Mouse (Mus musculus) hindbrain, embryonic 16.5 days (tissue): ENCODE data around the gene Xpo6. TPM values are rescaled to one million over a fixed set of nuclear protein-coding genes. Genes with fewer than 3 reads are reported as not detected.

Experiments used
- ATAC-seq: fragments of 200-750 bp; cut with Nextera tagmentation; 2 replicates; pipeline ENCODE4 v1.8.0; 2017; ENCODE audit warnings: moderate TSS enrichment, moderate library complexity
- H3K27ac ChIP-seq: fragments of 300-500 bp; sonication (generic); 2 replicates; pipeline ENCODE4 v1.5.1; 2014; ENCODE audit warnings: low read depth, mild to moderate bottlenecking, control low read depth, low read length, moderate library complexity
- H3K27me3 ChIP-seq: fragments of 300-500 bp; sonication (generic); replicated peaks from 2 replicates; pipeline ENCODE4 v1.6.1; 2014; ENCODE audit warnings: low read length; ENCODE audit not compliant: control insufficient read depth, insufficient read depth
- H3K36me3 ChIP-seq: fragments of 300-500 bp; sonication (generic); 2 replicates; pipeline ENCODE4 v1.6.1; 2014; ENCODE audit warnings: mild to moderate bottlenecking, low read length, moderate library complexity, mixed read lengths; ENCODE audit not compliant: control insufficient read depth, insufficient read depth
- H3K4me1 ChIP-seq: fragments of 300-500 bp; sonication (generic); 2 replicates; pipeline ENCODE4 v1.6.1; 2014; ENCODE audit warnings: low read depth, low read length; ENCODE audit not compliant: control insufficient read depth, insufficient read depth
- H3K4me2 ChIP-seq: fragments of 300-500 bp; sonication (generic); 2 replicates; pipeline ENCODE4 v1.6.1; 2014; ENCODE audit warnings: mild to moderate bottlenecking, low read length, control low read depth, moderate library complexity
- H3K4me3 ChIP-seq: fragments of 300-500 bp; sonication (generic); 2 replicates; pipeline ENCODE4 v1.5.1; 2014; ENCODE audit warnings: mild to moderate bottlenecking, low read length, control low read depth, moderate library complexity
- H3K9ac ChIP-seq: fragments of 300-500 bp; sonication (generic); 2 replicates; pipeline ENCODE4 v1.6.1; 2014; ENCODE audit warnings: low read depth, mild to moderate bottlenecking, control low read depth, low read length, moderate library complexity
- H3K9me3 ChIP-seq: fragments of 300-500 bp; sonication (generic); 2 replicates; pipeline ENCODE4 v1.6.1; 2014; ENCODE audit warnings: mild to moderate bottlenecking, low read length, moderate library complexity; ENCODE audit not compliant: control insufficient read depth
- WGBS: fragments of 180-500 bp; shearing (Covaris S2); extraction: QIAGEN DNeasy Blood & Tissue Kit; methylation state at CpG from one replicate; pipeline ENCODE4 v1.1.7; 2014; 5-methylcytosine and 5-hydroxymethylcytosine counted together
- polyA plus RNA-seq: library from polyadenylated mRNA; unstranded; fragments of >200 nt; fragmentation: Nextera tagmentation; extraction: Ambion mirVana; gene quantifications from 2 replicates; pipeline ENCODE4 v1.2.1, GENCODE M21; 2015

The Xpo6 gene
- polyA plus RNA-seq, 1 experiment from 2014 or later, result 44.4 TPM

DNA sequence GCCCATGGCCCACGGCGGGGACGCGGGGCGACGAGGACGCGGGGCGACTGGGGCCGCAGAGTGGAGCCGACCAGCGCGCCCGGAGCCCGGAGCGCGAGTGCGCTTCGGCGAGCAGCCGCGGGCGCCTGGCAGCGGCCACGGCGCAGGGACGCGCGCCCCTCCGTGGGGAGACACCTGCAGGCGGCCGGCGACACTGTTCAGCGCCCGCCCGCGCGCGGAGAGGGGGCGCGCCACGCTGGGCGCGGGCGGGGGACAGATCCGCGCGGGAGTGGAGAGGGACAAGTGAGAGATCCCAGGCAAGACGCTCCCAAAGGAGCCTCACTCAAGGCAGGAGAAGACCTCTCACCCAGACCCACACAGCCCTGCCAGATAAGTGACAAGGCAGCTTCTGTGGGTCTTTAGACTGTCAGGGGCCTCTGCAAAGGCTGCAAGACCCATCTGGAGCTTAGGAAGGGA, 118.0 kb downstream of the Xpo6 start, which contains the start of gene Gsg1l:
Gene Gsg1l (minus strand): TSS at position 126 of the 456 bp plus-strand sequence.
- 0 out of 2 replicates have a peak, but pooled peaks cover 2% of the 10 kb centered on the region for H3K27me3 ChIP-seq
- H3K4me1 ChIP-seq, result peaks cover 39% of the 10 kb centered on the region
- peak within 1 kb of the TSS; percentile 60 for H3K4me3 ChIP-seq
- no peaks in the 10 kb centered on the region for H3K9me3 ChIP-seq
- peak within 1 kb of the TSS; percentile 93 for H3K4me2 ChIP-seq
- ATAC-seq, result peak; percentile 73
- peak within 1 kb of the TSS; percentile 71 for H3K27ac ChIP-seq
- under 1% methylated on average over 35 of the region's 49 CpGs for WGBS
- peak within 1 kb of the TSS; percentile 80 for H3K9ac ChIP-seq
- no peaks in the 10 kb centered on the region for H3K36me3 ChIP-seq

GRCm38 (mm10) chr7:126081727-126082285, 118.5 kb downstream of the Xpo6 start:
- peaks cover 37% of the 10 kb centered on the region for H3K4me1 ChIP-seq
- peak overlapping the region; percentile 60 for H3K4me3 ChIP-seq
- peak overlapping the region; percentile 71 for H3K27ac ChIP-seq
- no peaks in the 10 kb centered on the region for H3K36me3 ChIP-seq
- under 1% methylated on average over 52 of the region's 80 CpGs for WGBS
- peak overlapping the region; percentile 93 for H3K4me2 ChIP-seq
- H3K9me3 ChIP-seq, result no peaks in the 10 kb centered on the region
- H3K27me3 ChIP-seq, result 0 out of 2 replicates have a peak, but pooled peaks cover 2% of the 10 kb centered on the region
- H3K9ac ChIP-seq, result peak overlapping the region; percentile 80
- ATAC-seq, result peak; percentile 26

DNA sequence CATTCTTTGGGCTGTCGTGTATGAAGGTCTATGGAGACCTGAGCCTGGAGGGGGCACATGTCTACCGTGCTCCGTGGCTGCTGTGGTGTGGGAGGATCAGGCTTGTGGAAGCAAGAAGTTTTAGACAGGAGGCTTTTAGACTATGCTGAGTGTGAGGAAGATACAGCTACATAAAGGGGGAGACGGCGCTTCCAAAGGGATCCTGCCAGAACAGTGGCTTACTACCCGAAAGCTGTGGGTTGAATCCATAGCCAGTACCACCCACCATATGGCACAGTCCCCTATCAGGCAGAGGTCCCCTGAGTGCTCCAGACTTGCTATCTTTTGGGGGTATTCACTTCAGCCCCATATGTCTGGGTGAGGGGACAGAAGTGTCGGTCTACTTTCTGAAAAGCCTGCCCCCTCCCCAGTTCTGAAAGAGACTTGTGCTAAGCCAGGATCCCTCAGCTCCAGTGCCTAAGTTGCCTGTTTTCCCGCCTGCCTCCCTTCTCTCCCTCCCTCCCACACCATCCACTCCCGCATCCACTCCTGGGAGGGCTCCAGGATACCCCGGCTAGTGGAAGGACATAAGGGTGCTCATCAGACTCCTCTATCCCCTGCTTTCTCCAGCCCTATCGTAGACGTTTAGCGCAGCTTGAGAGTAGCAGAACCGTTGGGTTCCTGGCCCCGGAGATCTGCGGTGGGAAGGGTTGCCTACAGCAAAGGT, 119.2 kb downstream of the Xpo6 start:
- ATAC-seq, result peak; percentile 16
- Histone ChIP-seq H3K4me3 (peak overlapping the region; percentile 60), H3K9me3 (no peaks in the 10 kb centered on the region), H3K9ac (peak overlapping the region; percentile 80), H3K27me3 (0 out of 2 replicates have a peak, but pooled peaks cover 2% of the 10 kb centered on the region), H3K27ac (peak overlapping the region; percentile 71), H3K36me3 (no peaks in the 10 kb centered on the region), H3K4me1 (peaks cover 30% of the 10 kb centered on the region), H3K4me2 (peak overlapping the region; percentile 93)
- 13% methylated on average over 16 of the region's 16 CpGs for WGBS

DNA sequence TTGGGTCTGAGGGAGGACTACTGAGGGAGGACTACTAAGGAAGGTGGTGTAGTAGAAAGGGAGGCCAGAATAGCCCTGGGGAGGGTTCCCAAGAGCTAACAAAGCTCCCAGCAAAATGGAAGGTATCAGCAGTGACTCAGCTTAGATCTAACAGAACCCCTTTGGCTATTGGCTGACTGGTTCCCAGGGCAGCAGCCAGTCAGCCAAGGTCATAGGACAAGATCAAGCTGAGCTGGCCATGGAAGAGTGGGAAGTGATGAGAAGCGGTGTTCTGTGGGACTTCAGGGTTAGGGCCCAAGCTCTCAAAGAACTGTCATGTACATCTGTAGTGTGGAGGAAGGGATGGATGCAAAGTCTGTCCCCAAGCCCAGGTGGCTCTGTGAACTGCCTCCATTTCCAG, 123.4 kb downstream of the Xpo6 start:
- WGBS, result 84% methylated on average over 1 of the region's 1 CpGs
- Histone ChIP-seq H3K4me2 (no peak overlapping the region), H3K9ac (no peak overlapping the region), H3K27me3 (0 out of 2 replicates have a peak, but pooled peaks cover 2% of the 10 kb centered on the region), H3K4me1 (peaks cover 11% of the 10 kb centered on the region; the same call in 1 of the 2 replicates), H3K27ac (no peak overlapping the region), H3K9me3 (no peaks in the 10 kb centered on the region), H3K4me3 (no peak overlapping the region), H3K36me3 (no peaks in the 10 kb centered on the region)
- no peak for ATAC-seq

GRCm38 (mm10) chr7:126075058-126075457, 125.2 kb downstream of the Xpo6 start:
- Histone ChIP-seq H3K4me1 (peaks cover 4% of the 10 kb centered on the region; the same call in 1 of the 2 replicates), H3K9ac (no peak overlapping the region), H3K27ac (no peak overlapping the region), H3K4me2 (no peak overlapping the region), H3K27me3 (no peaks in the 10 kb centered on the region), H3K4me3 (no peak overlapping the region), H3K36me3 (no peaks in the 10 kb centered on the region), H3K9me3 (no peaks in the 10 kb centered on the region)
- 67% methylated on average over 9 of the region's 9 CpGs for WGBS
- no peak for ATAC-seq

GRCm38 (mm10) chr7:126070321-126070720, 130.0 kb downstream of the Xpo6 start:
- Histone ChIP-seq H3K4me1 (no peaks in the 10 kb centered on the region), H3K9ac (no peak overlapping the region), H3K36me3 (no peaks in the 10 kb centered on the region), H3K4me3 (no peak overlapping the region), H3K4me2 (no peak overlapping the region), H3K27me3 (no peaks in the 10 kb centered on the region), H3K27ac (no peak overlapping the region), H3K9me3 (no peaks in the 10 kb centered on the region)
- 95% methylated on average over 4 of the region's 4 CpGs for WGBS
- no peak for ATAC-seq

DNA sequence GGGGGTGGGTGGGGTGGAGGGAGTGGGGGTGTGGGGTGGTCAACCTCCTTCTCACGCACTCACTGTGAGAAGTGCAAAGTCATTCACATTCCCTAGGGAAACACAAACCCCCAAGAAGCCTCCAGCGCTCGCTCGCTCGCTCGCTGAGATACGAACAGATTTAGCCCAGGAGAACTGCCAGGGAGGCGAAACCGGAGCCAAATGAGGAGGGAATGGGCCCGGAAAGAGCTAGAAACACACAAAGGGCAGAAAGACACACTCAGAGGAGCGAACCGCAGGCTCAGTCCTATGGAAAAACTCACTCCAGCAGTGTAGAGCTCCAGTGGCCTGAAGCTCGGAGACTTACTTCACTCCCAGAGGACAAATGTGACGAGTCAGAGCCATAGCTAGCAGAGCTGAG, 133.5 kb downstream of the Xpo6 start:
- 40% methylated on average over 14 of the region's 14 CpGs for WGBS
- H3K27ac ChIP-seq, result peak overlapping the region; percentile 2; the same call in 1 of the 2 replicates
- ATAC-seq, result peak; percentile 72
- H3K36me3 ChIP-seq, result no peaks in the 10 kb centered on the region
- H3K4me3 ChIP-seq, result no peak overlapping the region
- no peak overlapping the region; the same call in 1 of the 2 replicates for H3K9ac ChIP-seq
- no peaks in the 10 kb centered on the region for H3K9me3 ChIP-seq
- no peak overlapping the region for H3K4me2 ChIP-seq
- H3K27me3 ChIP-seq, result no peaks in the 10 kb centered on the region
- H3K4me1 ChIP-seq, result peaks cover 4% of the 10 kb centered on the region; the same call in 1 of the 2 replicates

GRCm38 (mm10) chr7:126065243-126065876, 134.9 kb downstream of the Xpo6 start:
- Histone ChIP-seq H3K4me3 (no peak overlapping the region), H3K4me2 (no peak overlapping the region), H3K27me3 (no peaks in the 10 kb centered on the region), H3K9me3 (no peaks in the 10 kb centered on the region), H3K36me3 (no peaks in the 10 kb centered on the region), H3K4me1 (peaks cover 4% of the 10 kb centered on the region; the same call in 1 of the 2 replicates), H3K9ac (no peak overlapping the region), H3K27ac (no peak overlapping the region)
- 74% methylated on average over 5 of the region's 5 CpGs for WGBS
- ATAC-seq, result no peak

DNA sequence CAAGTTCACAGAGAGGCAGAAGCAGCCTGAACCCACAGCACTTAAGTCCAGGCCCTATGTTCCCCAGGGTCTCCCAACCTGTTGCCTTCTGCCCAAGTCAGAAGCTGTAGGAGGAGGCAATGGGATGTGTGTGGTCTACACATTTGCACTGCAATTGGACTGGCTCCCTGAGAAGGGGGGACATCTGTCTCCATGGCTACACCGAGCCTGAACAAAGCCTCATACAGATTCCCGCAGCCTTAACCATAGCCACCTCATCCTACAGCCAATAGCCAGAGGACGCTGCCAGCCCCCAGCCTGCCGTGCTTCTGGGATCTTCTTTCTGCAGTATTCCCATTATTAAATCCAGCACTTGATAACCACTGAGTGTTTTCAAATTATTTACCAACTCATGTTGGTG, 138.1 kb downstream of the Xpo6 start:
- no peak overlapping the region for H3K27ac ChIP-seq
- H3K4me3 ChIP-seq, result no peak overlapping the region
- no peaks in the 10 kb centered on the region for H3K9me3 ChIP-seq
- no peaks in the 10 kb centered on the region for H3K27me3 ChIP-seq
- H3K36me3 ChIP-seq, result no peaks in the 10 kb centered on the region
- H3K4me1 ChIP-seq, result peaks cover 8% of the 10 kb centered on the region; the same call in 1 of the 2 replicates
- H3K9ac ChIP-seq, result no peak overlapping the region
- ATAC-seq, result peak; percentile 69
- WGBS, result 21% methylated on average over 4 of the region's 4 CpGs
- H3K4me2 ChIP-seq, result no peak overlapping the region
